Mouse (Mus musculus) CD4-positive, CD25-positive, alpha-beta regulatory T cell, adult 9 weeks (primary cell): Measurements from ENCODE around the gene Pip4k2c. TPM values are rescaled to one million over a fixed set of nuclear protein-coding genes. Genes with fewer than 3 reads are reported as not detected.

Experiments used
- polyA plus RNA-seq: library from polyadenylated mRNA; unstranded; fragments of 100-300 nt; shearing (Covaris generic); gene quantifications from one replicate; pipeline ENCODE4 v1.2.1, GENCODE M21; 2017

The Pip4k2c gene
- polyA plus RNA-seq, result 45.1 TPM

DNA sequence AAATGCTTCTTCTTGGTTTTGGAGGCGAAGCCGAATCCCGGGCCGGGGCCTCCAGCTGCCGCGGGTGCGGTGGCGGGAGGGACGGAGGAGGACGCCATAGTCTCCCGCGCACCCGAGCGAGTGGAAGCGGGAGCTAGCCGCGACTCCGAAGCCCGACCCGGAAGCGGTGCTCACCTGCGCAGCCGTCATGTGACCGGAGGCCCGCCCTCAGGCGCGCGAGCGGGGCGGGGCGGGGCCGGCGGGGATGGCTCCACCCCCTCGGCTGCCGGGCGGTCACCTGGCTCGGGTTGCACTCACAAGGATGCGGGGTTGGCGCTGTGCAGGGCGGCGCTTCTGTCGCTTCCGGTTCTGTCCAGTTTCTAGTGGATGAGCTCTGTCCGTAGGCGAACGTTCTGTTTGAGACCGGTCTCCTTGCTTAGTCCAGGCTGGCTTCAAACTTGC lies at the start of gene Pip4k2c:
Gene Pip4k2c, minus strand, starts transcription at position 172 of the 441 bp plus-strand sequence.

GRCm38 (mm10) chr10:127195328-127196129 lies 15.9 kb downstream of the Pip4k2c start, which contains the start of gene Dtx3:
Gene Dtx3, minus strand, starts transcription at chr10:127195728.

GRCm38 (mm10) chr10:127189651-127190381 lies 21.6 kb downstream of the Pip4k2c start, which contains the start of gene Arhgef25:
Gene Arhgef25, minus strand, starts transcription at chr10:127190083.

DNA sequence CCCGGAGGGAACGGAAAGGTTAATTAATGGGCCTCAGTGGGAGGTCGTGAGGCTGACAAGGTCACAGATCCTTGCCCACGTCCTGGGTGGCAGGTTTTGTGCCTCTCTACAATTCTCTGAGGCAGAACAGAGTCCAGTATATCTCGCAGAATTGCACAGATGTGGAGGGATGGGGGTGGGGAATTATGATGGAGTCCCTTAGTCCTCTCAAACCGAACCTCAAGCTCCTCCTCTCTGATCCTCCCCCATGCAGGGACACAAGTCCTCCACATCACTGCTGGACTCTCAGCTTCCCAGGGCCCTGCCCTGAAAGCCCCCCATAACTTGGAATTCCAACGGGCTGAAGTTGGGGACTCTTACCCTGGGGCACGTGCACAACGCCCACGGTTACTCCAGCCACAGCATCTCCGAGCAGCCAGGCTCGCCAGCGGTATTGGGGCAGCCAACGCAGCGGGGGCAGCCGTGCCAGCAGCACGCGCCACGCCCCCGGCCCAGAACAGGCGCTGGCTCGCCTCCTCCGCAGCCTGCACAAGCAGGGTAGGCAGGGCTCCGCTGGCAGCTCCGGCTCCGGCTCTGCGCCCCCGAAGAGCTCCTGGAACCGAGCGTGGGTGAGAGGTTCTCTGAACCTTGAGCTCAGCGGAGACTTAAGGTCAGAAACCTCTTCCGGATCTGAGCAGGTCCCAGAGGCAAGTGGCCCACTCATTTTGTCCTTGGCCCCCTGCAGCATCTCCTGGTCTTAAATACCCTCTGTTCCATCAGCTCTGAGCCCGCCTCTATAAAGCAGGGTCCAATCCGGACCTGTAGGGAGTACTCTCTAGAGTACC lies 31.3 kb downstream of the Pip4k2c start, which contains the start of gene Slc26a10:
Gene Slc26a10, minus strand, starts transcription at position 775 of the 824 bp plus-strand sequence.

GRCm38 (mm10) chr10:127164631-127165353 lies 46.6 kb downstream of the Pip4k2c start, which contains the start of gene B4galnt1:
Gene B4galnt1, plus strand, starts transcription at chr10:127165225.

Other genes with a start within 250 kb of the Pip4k2c start
- gene Ctdsp2, start 232.9 kb downstream of the Pip4k2c start, polyA plus RNA-seq, result 15.0 TPM
- gene Avil, start 210.9 kb downstream of the Pip4k2c start, polyA plus RNA-seq, result 0.19 TPM
- 50.6 TPM for gene Tsfm, start 180.7 kb downstream of the Pip4k2c start, polyA plus RNA-seq
- 33.0 TPM for gene Mettl1, start 170.2 kb downstream of the Pip4k2c start, polyA plus RNA-seq
- 0.14 TPM for gene Eef1akmt3, start 170.1 kb downstream of the Pip4k2c start, polyA plus RNA-seq
- not detected for gene Cyp27b1, start 163.3 kb downstream of the Pip4k2c start, polyA plus RNA-seq
- gene March9, start 151.4 kb downstream of the Pip4k2c start, polyA plus RNA-seq, result 0.38 TPM
- gene Cdk4, start 148.1 kb downstream of the Pip4k2c start, polyA plus RNA-seq, result 421 TPM
- gene Tspan31, start 141.3 kb downstream of the Pip4k2c start, polyA plus RNA-seq, result 94.3 TPM
- 29.1 TPM for gene Agap2, start 136.3 kb downstream of the Pip4k2c start, polyA plus RNA-seq
- gene Os9, start 90.5 kb downstream of the Pip4k2c start, polyA plus RNA-seq, result 205 TPM
- 571 TPM for gene B4galnt1, start 46.4 kb downstream of the Pip4k2c start, polyA plus RNA-seq
- 7.1 TPM for gene Slc26a10, start 30.9 kb downstream of the Pip4k2c start, polyA plus RNA-seq
- gene Arhgef25, start 21.5 kb downstream of the Pip4k2c start, polyA plus RNA-seq, result not detected
- 130 TPM for gene Dtx3, start 15.9 kb downstream of the Pip4k2c start, polyA plus RNA-seq
- 0.45 TPM for gene Kif5a, start 51.8 kb upstream of the Pip4k2c start, polyA plus RNA-seq
- 136 TPM for gene Dctn2, start 54.8 kb upstream of the Pip4k2c start, polyA plus RNA-seq
- gene Mbd6, start 77.4 kb upstream of the Pip4k2c start, polyA plus RNA-seq, result 8.3 TPM
- gene Mars, start 100.2 kb upstream of the Pip4k2c start, polyA plus RNA-seq, result 86.1 TPM
- 101 TPM for gene Arhgap9, start 110.4 kb upstream of the Pip4k2c start, polyA plus RNA-seq
- 0.42 TPM for gene Gli1, start 130.4 kb upstream of the Pip4k2c start, polyA plus RNA-seq
- gene Inhbe, start 142.8 kb upstream of the Pip4k2c start, polyA plus RNA-seq, result not detected
- gene Inhbc, start 158.8 kb upstream of the Pip4k2c start, polyA plus RNA-seq, result not detected
- gene R3hdm2, start 168.7 kb upstream of the Pip4k2c start, polyA plus RNA-seq, result 11.4 TPM